Mouse (Mus musculus): Measurements from ENCODE around the gene Mrpl55. TPM values are rescaled to one million over a fixed set of nuclear protein-coding genes. Genes with fewer than 3 reads are reported as not detected.

Gene Mrpl55
- polyA plus RNA-seq, 1 experiment from 2014 or later, result 89.8 TPM

DNA sequence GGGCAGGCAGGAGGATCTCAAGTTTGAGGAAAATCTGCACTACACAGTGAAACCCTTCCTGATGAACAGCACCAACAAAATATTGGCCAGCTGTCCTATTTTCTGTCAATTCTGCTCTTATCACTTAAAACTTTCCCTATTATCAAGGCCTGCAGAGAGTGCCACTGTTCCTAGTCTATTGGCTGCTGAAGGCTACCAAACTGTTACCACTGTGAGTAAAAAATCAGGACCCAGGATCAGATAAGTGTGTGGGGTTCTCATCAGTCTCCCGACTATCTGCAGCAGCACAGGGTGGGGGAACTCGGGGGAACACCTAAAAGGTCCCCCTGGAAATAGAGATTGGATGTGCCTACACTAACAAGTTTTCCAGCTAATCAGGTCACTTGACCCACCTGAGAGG is 22.9 kb downstream of the Mrpl55 start:
- ATAC-seq (replicated peaks; ENCODE audit: insufficient number of reproducible peaks, low FRiP score, low TSS enrichment, low read depth) (no peak), DNase-seq (ENCODE audit: low spot score) (no peak)
- Histone ChIP-seq H3K36me3 (replicated peaks; ENCODE audit: control insufficient read depth, insufficient read depth, low read depth, low read length) (no peaks in the 10 kb centered on the region), H3K9ac (replicated peaks; ENCODE audit: low read length) (no peak overlapping the region), H3K27me3 (ENCODE audit: control insufficient read depth, insufficient read depth, low read length) (no peaks in the 10 kb centered on the region), H3K4me1 (ENCODE audit: control insufficient read depth, insufficient read depth, low read length) (peaks cover 7% of the 10 kb centered on the region), H3K4me2 (ENCODE audit: low read depth, low read length) (no peak overlapping the region), H3K9me3 (replicated peaks; ENCODE audit: control insufficient read depth, low read length) (no peaks in the 10 kb centered on the region), H3K4me3 (ENCODE audit: low read depth, low read length) (no peak overlapping the region), H3K27ac (replicated peaks; ENCODE audit: low read depth, low read length) (no peak overlapping the region)
- WGBS, result 80% methylated on average over 2 of the region's 2 CpGs

DNA sequence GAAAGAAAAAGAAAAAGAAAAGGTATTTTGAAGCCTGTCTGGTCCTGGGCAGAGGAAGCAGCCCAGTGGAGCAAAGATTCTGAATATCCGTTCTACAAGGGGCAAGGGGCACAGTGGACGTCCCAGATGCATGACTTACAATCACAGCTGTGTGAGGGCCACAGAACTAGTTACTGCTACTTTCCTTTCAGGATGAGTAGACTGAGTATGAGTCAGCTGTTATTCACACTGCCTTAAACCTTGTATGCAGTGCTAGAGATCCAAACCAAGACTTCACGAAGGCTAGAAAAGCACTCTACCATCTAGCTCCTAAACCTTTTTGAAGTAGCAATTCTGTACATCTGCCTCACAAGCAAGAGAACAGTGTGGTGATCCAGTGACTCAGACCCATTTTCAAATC is 24.0 kb downstream of the Mrpl55 start:
- WGBS, result 56% methylated on average over 3 of the region's 3 CpGs
- H3K9me3 ChIP-seq (replicated peaks; ENCODE audit: control insufficient read depth, low read length), result no peaks in the 10 kb centered on the region
- H3K4me1 ChIP-seq (ENCODE audit: control insufficient read depth, insufficient read depth, low read length), result peaks cover 7% of the 10 kb centered on the region
- no peak for DNase-seq (ENCODE audit: low spot score)
- H3K4me2 ChIP-seq (ENCODE audit: low read depth, low read length), result peak overlapping the region; percentile 86
- no peaks in the 10 kb centered on the region for H3K36me3 ChIP-seq (replicated peaks; ENCODE audit: control insufficient read depth, insufficient read depth, low read depth, low read length)
- peak overlapping the region; percentile 95; the same call in 1 of the 2 replicates for H3K9ac ChIP-seq (replicated peaks; ENCODE audit: low read length)
- no peak overlapping the region for H3K27ac ChIP-seq (replicated peaks; ENCODE audit: low read depth, low read length)
- H3K4me3 ChIP-seq (ENCODE audit: low read depth, low read length), result peak overlapping the region; percentile 97
- no peak for ATAC-seq (replicated peaks; ENCODE audit: insufficient number of reproducible peaks, low FRiP score, low TSS enrichment, low read depth)
- H3K27me3 ChIP-seq (ENCODE audit: control insufficient read depth, insufficient read depth, low read length), result no peaks in the 10 kb centered on the region

DNA sequence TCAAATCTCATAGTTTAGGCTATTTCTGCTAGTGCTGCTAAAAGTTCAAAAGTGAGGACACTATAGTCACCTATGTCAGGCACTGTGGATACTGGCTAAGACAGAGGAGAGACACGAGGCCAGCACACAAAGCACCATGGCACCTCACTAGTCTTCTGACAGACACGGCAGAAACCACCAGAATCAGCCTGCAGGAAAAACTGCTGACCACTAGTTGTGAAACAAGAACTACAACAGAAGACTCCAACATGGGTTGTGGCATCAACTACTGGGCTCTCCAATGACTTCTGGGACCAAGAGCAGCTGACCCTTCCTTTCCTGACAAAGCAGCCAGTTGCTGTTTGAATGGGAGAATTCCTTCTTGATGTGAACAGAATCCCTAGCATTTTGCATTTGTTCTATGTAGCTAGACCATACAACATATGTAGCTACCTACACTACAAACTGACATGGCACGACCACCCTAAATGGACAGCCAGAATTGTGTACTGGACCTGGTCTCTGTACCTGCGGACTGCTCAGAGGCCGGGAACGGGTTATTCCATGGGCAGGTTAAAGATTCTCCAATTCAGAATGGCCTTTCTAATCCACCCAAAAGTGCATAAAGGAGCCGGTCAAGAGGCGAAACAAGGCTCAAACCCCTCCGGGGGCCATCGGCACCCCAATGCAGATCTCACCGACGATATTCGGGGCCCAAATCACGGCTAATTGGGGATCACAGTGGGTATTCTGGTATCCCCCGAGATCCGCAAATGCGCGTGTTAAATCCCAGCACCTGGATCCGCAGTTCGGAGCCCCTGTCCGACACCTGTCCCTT is 24.7 kb downstream of the Mrpl55 start:
- Histone ChIP-seq H3K9me3 (replicated peaks; ENCODE audit: control insufficient read depth, low read length) (no peaks in the 10 kb centered on the region), H3K4me2 (ENCODE audit: low read depth, low read length) (peak overlapping the region; percentile 86), H3K27me3 (ENCODE audit: control insufficient read depth, insufficient read depth, low read length) (no peaks in the 10 kb centered on the region), H3K9ac (replicated peaks; ENCODE audit: low read length) (peak overlapping the region; percentile 95), H3K4me3 (ENCODE audit: low read depth, low read length) (peak overlapping the region; percentile 97), H3K4me1 (ENCODE audit: control insufficient read depth, insufficient read depth, low read length) (peaks cover 7% of the 10 kb centered on the region), H3K27ac (replicated peaks; ENCODE audit: low read depth, low read length) (peak overlapping the region; percentile 84; the same call in 1 of the 2 replicates), H3K36me3 (replicated peaks; ENCODE audit: control insufficient read depth, insufficient read depth, low read depth, low read length) (no peaks in the 10 kb centered on the region)
- 7% methylated on average over 21 of the region's 21 CpGs for WGBS
- DNase-seq (ENCODE audit: low spot score), result peak; percentile 13
- ATAC-seq (replicated peaks; ENCODE audit: insufficient number of reproducible peaks, low FRiP score, low TSS enrichment, low read depth), result no peak

DNA sequence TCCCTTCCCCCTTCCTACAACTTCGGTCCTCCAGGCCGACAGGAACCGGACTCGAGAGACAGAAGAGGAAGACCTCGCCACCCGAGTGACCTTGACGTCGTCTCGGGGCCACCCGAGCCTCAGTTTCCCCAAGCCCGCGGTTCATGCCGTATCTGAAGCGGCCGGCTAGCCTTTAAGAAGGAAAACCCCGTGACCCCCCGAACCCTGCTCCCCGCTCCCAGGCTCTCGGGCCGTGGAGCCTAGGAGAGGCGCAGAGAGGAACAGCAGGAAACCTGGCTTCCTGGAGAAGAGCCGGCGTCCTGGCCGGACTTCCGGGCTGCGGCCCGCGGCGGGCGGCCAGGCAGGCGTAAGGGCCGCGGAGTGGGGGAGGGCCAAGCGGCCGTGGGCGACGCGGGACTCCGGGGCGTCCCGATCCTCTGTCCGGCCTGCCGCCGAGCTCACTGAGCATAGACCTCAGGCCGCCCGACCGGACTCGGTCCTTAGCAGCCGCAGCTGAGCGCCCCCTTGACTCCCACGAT is 25.4 kb downstream of the Mrpl55 start:
- Histone ChIP-seq H3K4me1 (ENCODE audit: control insufficient read depth, insufficient read depth, low read length) (peaks cover 7% of the 10 kb centered on the region), H3K4me3 (ENCODE audit: low read depth, low read length) (peak overlapping the region; percentile 97), H3K9me3 (replicated peaks; ENCODE audit: control insufficient read depth, low read length) (no peaks in the 10 kb centered on the region), H3K36me3 (replicated peaks; ENCODE audit: control insufficient read depth, insufficient read depth, low read depth, low read length) (no peaks in the 10 kb centered on the region), H3K9ac (replicated peaks; ENCODE audit: low read length) (peak overlapping the region; percentile 95), H3K27ac (replicated peaks; ENCODE audit: low read depth, low read length) (peak overlapping the region; percentile 84), H3K27me3 (ENCODE audit: control insufficient read depth, insufficient read depth, low read length) (no peaks in the 10 kb centered on the region), H3K4me2 (ENCODE audit: low read depth, low read length) (peak overlapping the region; percentile 86)
- DNase-seq (ENCODE audit: low spot score) (peak; percentile 62), ATAC-seq (replicated peaks; ENCODE audit: insufficient number of reproducible peaks, low FRiP score, low TSS enrichment, low read depth) (no peak; the same call in 1 of the 2 replicates)
- under 1% methylated on average over 51 of the region's 51 CpGs for WGBS

DNA sequence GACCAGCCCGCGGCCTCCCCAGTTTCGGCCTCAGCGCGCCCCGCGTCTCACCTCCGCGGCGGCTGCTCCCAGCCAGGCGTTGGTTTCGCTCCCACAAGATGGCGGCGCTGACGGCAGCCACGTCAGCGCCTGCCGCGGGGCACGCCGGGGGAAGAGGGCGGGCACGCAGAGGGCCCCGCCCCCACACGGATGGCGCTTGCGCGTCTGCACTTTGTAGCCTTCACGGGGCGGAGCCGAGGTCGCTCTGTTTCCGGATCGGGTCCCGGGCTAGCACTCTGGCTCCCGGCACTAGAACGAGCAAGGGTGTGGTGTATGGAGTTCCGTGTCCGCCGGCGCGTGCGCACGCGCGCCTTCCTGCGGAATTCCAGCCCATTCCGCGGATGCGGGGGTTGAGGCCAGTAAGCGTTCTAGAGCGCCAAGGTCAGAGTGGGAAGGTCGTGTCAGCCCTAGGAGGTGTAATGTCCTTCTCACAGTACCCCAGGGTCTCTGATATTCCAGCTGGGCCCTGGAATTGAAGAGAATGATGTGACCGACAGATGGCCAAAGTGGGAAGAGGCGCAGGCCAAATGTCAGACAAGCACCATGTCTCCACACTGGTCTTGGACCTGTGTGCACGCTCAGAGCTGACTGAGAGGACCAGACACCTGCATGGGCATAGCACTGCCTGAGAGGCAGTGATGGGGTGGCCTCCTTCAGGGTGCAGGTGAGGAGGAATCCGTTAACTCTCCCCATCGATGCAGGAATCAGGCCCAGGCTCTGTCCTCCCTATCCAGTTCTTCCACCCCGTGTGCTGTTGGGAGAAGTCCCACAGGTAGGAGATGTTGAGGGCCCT is 26.1 kb downstream of the Mrpl55 start, which contains the start of gene Arf1:
Gene Arf1, minus strand, starts transcription at position 149 of the 832 bp plus-strand sequence.
- ATAC-seq (replicated peaks; ENCODE audit: insufficient number of reproducible peaks, low FRiP score, low TSS enrichment, low read depth), result peak; percentile 94
- DNase-seq (ENCODE audit: low spot score), result peak; percentile 98
- no peaks in the 10 kb centered on the region for H3K9me3 ChIP-seq (replicated peaks; ENCODE audit: control insufficient read depth, low read length)
- WGBS, result 4% methylated on average over 59 of the region's 59 CpGs
- H3K4me3 ChIP-seq (ENCODE audit: low read depth, low read length), result peak within 1 kb of the TSS; percentile 97
- no peaks in the 10 kb centered on the region for H3K36me3 ChIP-seq (replicated peaks; ENCODE audit: control insufficient read depth, insufficient read depth, low read depth, low read length)
- H3K27me3 ChIP-seq (ENCODE audit: control insufficient read depth, insufficient read depth, low read length), result no peaks in the 10 kb centered on the region
- peaks cover 7% of the 10 kb centered on the region for H3K4me1 ChIP-seq (ENCODE audit: control insufficient read depth, insufficient read depth, low read length)
- peak within 1 kb of the TSS; percentile 86 for H3K4me2 ChIP-seq (ENCODE audit: low read depth, low read length)
- peak within 1 kb of the TSS; percentile 95 for H3K9ac ChIP-seq (replicated peaks; ENCODE audit: low read length)
- peak within 1 kb of the TSS; percentile 84 for H3K27ac ChIP-seq (replicated peaks; ENCODE audit: low read depth, low read length)

DNA sequence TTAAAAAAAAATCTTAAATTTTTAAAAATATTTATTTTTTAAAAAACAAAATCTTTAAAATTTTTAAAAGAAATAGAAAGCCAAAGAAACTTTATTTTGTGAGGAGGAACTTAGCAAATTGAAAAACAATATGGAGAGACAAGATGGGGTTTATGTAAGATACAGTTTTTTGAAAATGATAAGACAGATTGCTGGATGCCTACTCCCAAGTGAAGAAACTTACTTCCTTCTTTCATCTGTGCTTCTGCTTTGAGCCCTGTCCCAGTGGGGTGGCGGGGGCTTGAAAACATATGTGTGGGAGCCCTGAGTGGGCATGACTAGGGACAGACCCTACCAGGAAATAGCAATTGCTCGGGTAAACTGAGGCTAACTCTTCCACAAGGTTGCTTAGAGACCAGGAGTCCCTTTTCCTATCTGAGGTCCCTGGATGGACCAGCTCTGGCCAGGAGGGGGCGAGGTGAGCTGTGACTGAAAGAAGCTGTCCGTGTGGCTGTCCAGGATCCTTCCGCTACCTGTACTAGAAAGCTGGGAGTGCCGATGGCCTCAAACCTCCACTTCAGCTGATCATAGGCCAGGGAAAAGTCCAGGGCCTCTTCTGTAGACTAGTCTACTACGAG is 28.0 kb downstream of the Mrpl55 start:
- Histone ChIP-seq H3K4me3 (ENCODE audit: low read depth, low read length) (no peak overlapping the region), H3K4me1 (ENCODE audit: control insufficient read depth, insufficient read depth, low read length) (peaks cover 6% of the 10 kb centered on the region), H3K9ac (replicated peaks; ENCODE audit: low read length) (no peak overlapping the region), H3K9me3 (replicated peaks; ENCODE audit: control insufficient read depth, low read length) (no peaks in the 10 kb centered on the region), H3K27me3 (ENCODE audit: control insufficient read depth, insufficient read depth, low read length) (no peaks in the 10 kb centered on the region), H3K4me2 (ENCODE audit: low read depth, low read length) (no peak overlapping the region), H3K27ac (replicated peaks; ENCODE audit: low read depth, low read length) (no peak overlapping the region), H3K36me3 (replicated peaks; ENCODE audit: control insufficient read depth, insufficient read depth, low read depth, low read length) (no peaks in the 10 kb centered on the region)
- WGBS, result 12% methylated on average over 7 of the region's 7 CpGs
- no peak for ATAC-seq (replicated peaks; ENCODE audit: insufficient number of reproducible peaks, low FRiP score, low TSS enrichment, low read depth)
- DNase-seq (ENCODE audit: low spot score), result peak; percentile 74

DNA sequence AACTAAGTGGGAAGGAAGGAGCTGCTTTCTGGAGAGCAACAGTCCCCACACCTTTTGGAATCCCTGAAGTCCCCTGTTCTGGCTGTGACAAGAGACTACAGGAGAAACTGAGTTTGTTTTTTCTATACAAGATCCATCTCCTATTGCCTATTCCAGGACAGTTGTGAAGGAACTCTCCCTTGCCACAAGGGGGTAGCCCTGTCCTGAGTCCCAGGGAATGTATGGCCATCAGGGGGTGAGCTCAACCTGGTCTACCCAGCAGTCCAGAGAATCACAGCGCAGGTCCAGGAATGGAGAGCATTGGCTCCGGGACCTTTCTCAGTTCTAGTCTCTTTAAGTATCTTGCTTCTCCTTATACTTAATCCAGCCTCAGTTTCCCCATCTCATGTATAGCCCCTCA is 30.5 kb downstream of the Mrpl55 start:
- Histone ChIP-seq H3K27me3 (ENCODE audit: control insufficient read depth, insufficient read depth, low read length) (no peaks in the 10 kb centered on the region; the same call in 1 of the 2 replicates), H3K4me1 (ENCODE audit: control insufficient read depth, insufficient read depth, low read length) (no peaks in the 10 kb centered on the region), H3K36me3 (replicated peaks; ENCODE audit: control insufficient read depth, insufficient read depth, low read depth, low read length) (no peaks in the 10 kb centered on the region), H3K9ac (replicated peaks; ENCODE audit: low read length) (no peak overlapping the region), H3K4me3 (ENCODE audit: low read depth, low read length) (no peak overlapping the region), H3K9me3 (replicated peaks; ENCODE audit: control insufficient read depth, low read length) (no peaks in the 10 kb centered on the region), H3K4me2 (ENCODE audit: low read depth, low read length) (no peak overlapping the region), H3K27ac (replicated peaks; ENCODE audit: low read depth, low read length) (no peak overlapping the region)
- DNase-seq (ENCODE audit: low spot score) (no peak), ATAC-seq (replicated peaks; ENCODE audit: insufficient number of reproducible peaks, low FRiP score, low TSS enrichment, low read depth) (no peak)
- WGBS, result 48% methylated on average over 2 of the region's 2 CpGs

All from embryonic facial prominence, embryonic 11.5 days (tissue).